Mouse (Mus musculus): ENCODE measurements at regions not wholly inside any gene's neighbourhood (a gene's known extent, or its start where the extent isn't known, plus 50 kb on each side); places are given as distances from the start of the nearest gene placed in this dataset.

DNA sequence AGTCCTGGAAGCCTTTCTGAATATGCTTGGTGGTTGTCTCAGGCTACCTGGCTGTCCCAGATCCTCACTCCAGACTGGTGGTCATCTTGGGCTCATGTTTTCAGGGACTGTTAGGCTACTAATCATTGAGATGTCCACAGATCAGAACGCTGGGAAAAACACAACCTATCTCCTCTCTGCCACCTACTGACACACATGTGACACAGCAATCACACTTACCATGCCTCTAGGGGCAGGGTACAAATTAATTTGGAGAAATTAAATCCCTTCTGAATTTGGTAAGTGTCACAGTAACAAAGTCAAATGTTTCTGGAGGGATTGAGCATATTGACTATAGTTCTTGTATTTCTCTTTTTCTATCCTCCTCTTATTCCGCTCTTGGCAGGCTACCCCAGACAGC, 465.6 kb downstream of the Defb40 start:
- no peak for TF ChIP-seq KAT2A (conservative IDR thresholded peaks at IDR 0.05; ENCODE audit: low read depth, low read length)
- no peak for TF ChIP-seq CTCF (IDR thresholded peaks at IDR 0.05 in 2 of 3, conservative IDR thresholded peaks at IDR 0.05 in 1 of 3; ENCODE audit: control insufficient read depth in 1 of 3, insufficient read depth in 1 of 3, low read depth in 2 of 3, low read length in 3 of 3, poor library complexity in 1 of 3, severe bottlenecking in 1 of 3)
